Comparison of ENCODE assay signal across 13 mouse cellular contexts in genomic region chr6:54819746-54820145, GRCm38 (mm10). TPM values are rescaled to one million over a fixed set of nuclear protein-coding genes. Genes with fewer than 3 reads are reported as not detected.
A peak's percentile ranks its signal among the peaks of the same experiment; 100 is the strongest.
DNase-seq lines count a peak whose midpoint lies in the region; ATAC-seq lines count a peak whose summit lies in the region.
"Had no signal": no experiment of that assay in that cellular context is flagged by ENCODE, and none has a peak within 500 bp of the region (broad histone marks: within the 10 kb centered on the region; RNA-seq: fewer than 3 reads in every experiment).

No protein-coding gene starts in this region.

- no peak for DNase-seq in heart, postnatal 14 days
- no peak for DNase-seq in midbrain, embryonic 10.5 days (ENCODE audit: low spot score)
- DNase-seq in embryonic facial prominence, embryonic 10.5 days (ENCODE audit: low spot score) = no peak
- no peak for DNase-seq in frontal cortex, postnatal 14 days (ENCODE audit: low spot score in 2 of 2)
- DNase-seq: cerebellum, postnatal 10 days; kidney, adult 8-10 months; lung, postnatal 14 days; retina, postnatal 1 day; thymus, postnatal 25 days had no signal

- intact Hi-C loops in heart, postnatal 14 days (cut with DNase I) = loop anchor here (5.0 kb wide), 6 partner anchors 33 to 222 kb away; partner anchors contain the start of genes Fkbp14, Ggct, Nod1 and Plekha8

- H3K36me3 ChIP-seq in heart, embryonic 12.5 days = peaks cover 1% of the 10 kb centered on the region; the same call in 1 of the 2 replicates
- no peaks in the 10 kb centered on the region for H3K36me3 ChIP-seq in midbrain, embryonic 12.5 days
- peaks cover 11% of the 10 kb centered on the region; the same call in 1 of the 2 replicates for H3K36me3 ChIP-seq in midbrain, embryonic 10.5 days
- H3K36me3 ChIP-seq in embryonic facial prominence, embryonic 10.5 days (replicated peaks) = 0 out of 2 replicates have a peak, but pooled peaks cover 2% of the 10 kb centered on the region
- H3K36me3 ChIP-seq in midbrain, embryonic 16.5 days (ENCODE audit: control insufficient read depth, insufficient read depth, low read length) = no peaks in the 10 kb centered on the region
- H3K36me3 ChIP-seq: limb, embryonic 12.5 days had no signal

- no peak for ATAC-seq in heart, embryonic 12.5 days (ENCODE audit: insufficient number of reproducible peaks, low FRiP score)
- no peak for ATAC-seq in midbrain, embryonic 12.5 days (ENCODE audit: low FRiP score, low read depth)
- no peak for ATAC-seq in midbrain, embryonic 16.5 days

- 0 out of 2 replicates have a peak overlapping the region, but pooled peaks have one; percentile 13 for H3K4me2 ChIP-seq in heart, embryonic 12.5 days
- H3K4me2 ChIP-seq in midbrain, embryonic 12.5 days (replicated peaks) = peak overlapping the region; percentile 22; the same call in 1 of the 2 replicates
- 0 out of 2 replicates have a peak overlapping the region, but pooled peaks have one; percentile 4 for H3K4me2 ChIP-seq in midbrain, embryonic 16.5 days (ENCODE audit: low read length)

- no peak overlapping the region for H3K27ac ChIP-seq in heart, embryonic 12.5 days (ENCODE audit: poor library complexity, severe bottlenecking)
- H3K27ac ChIP-seq in midbrain, embryonic 12.5 days (replicated peaks) = no peak overlapping the region
- H3K27ac ChIP-seq in midbrain, embryonic 10.5 days (replicated peaks) = no peak overlapping the region
- no peak overlapping the region for H3K27ac ChIP-seq in embryonic facial prominence, embryonic 10.5 days (replicated peaks)
- H3K27ac ChIP-seq in midbrain, embryonic 16.5 days (ENCODE audit: low read length) = no peak overlapping the region
- H3K27ac ChIP-seq: limb, embryonic 12.5 days had no signal

- 51% methylated on average over 3 of the region's 3 CpGs for WGBS in heart, embryonic 12.5 days
- 47% methylated on average over 3 of the region's 3 CpGs for WGBS in midbrain, embryonic 12.5 days
- WGBS in midbrain, embryonic 10.5 days = 59% methylated on average over 3 of the region's 3 CpGs
- WGBS in embryonic facial prominence, embryonic 10.5 days = 42% methylated on average over 3 of the region's 3 CpGs
- 49% methylated on average over 3 of the region's 3 CpGs for WGBS in midbrain, embryonic 16.5 days

- no peaks in the 10 kb centered on the region for H3K27me3 ChIP-seq in heart, embryonic 12.5 days (replicated peaks)
- H3K27me3 ChIP-seq in midbrain, embryonic 12.5 days = 0 out of 2 replicates have a peak, but pooled peaks cover 4% of the 10 kb centered on the region
- peaks cover 11% of the 10 kb centered on the region for H3K27me3 ChIP-seq in midbrain, embryonic 10.5 days (ENCODE audit: low read depth, poor library complexity, severe bottlenecking)
- H3K27me3 ChIP-seq in embryonic facial prominence, embryonic 10.5 days (replicated peaks; ENCODE audit: low read depth, poor library complexity, severe bottlenecking) = no peaks in the 10 kb centered on the region; the same call in 1 of the 2 replicates
- no peaks in the 10 kb centered on the region for H3K27me3 ChIP-seq in midbrain, embryonic 16.5 days (ENCODE audit: control insufficient read depth, insufficient read depth, low read depth, low read length)
- H3K27me3 ChIP-seq: limb, embryonic 12.5 days had no signal

- H3K4me3 ChIP-seq in heart, embryonic 12.5 days = no peak overlapping the region
- no peak overlapping the region for H3K4me3 ChIP-seq in midbrain, embryonic 12.5 days
- no peak overlapping the region for H3K4me3 ChIP-seq in midbrain, embryonic 10.5 days
- 0 out of 2 replicates have a peak overlapping the region, but pooled peaks have one; percentile 0 for H3K4me3 ChIP-seq in embryonic facial prominence, embryonic 10.5 days
- H3K4me3 ChIP-seq in midbrain, embryonic 16.5 days (ENCODE audit: low read depth, low read length) = no peak overlapping the region
- H3K4me3 ChIP-seq: limb, embryonic 12.5 days had no signal

- H3K9me3 ChIP-seq in heart, embryonic 12.5 days (replicated peaks) = no peaks in the 10 kb centered on the region
- no peaks in the 10 kb centered on the region for H3K9me3 ChIP-seq in midbrain, embryonic 12.5 days
- no peaks in the 10 kb centered on the region for H3K9me3 ChIP-seq in midbrain, embryonic 10.5 days (replicated peaks)
- no peaks in the 10 kb centered on the region for H3K9me3 ChIP-seq in embryonic facial prominence, embryonic 10.5 days
- no peaks in the 10 kb centered on the region for H3K9me3 ChIP-seq in midbrain, embryonic 16.5 days (replicated peaks; ENCODE audit: control insufficient read depth, low read length, poor library complexity, severe bottlenecking)
- H3K9me3 ChIP-seq: limb, embryonic 12.5 days had no signal

- peaks cover 20% of the 10 kb centered on the region for H3K4me1 ChIP-seq in heart, embryonic 12.5 days (replicated peaks)
- peaks cover 21% of the 10 kb centered on the region for H3K4me1 ChIP-seq in midbrain, embryonic 12.5 days
- peaks cover 39% of the 10 kb centered on the region for H3K4me1 ChIP-seq in midbrain, embryonic 10.5 days
- H3K4me1 ChIP-seq in embryonic facial prominence, embryonic 10.5 days = peaks cover 37% of the 10 kb centered on the region
- H3K4me1 ChIP-seq in midbrain, embryonic 16.5 days (ENCODE audit: control insufficient read depth, insufficient read depth, low read length) = peaks cover 29% of the 10 kb centered on the region

- no peak overlapping the region for H3K9ac ChIP-seq in heart, embryonic 12.5 days
- H3K9ac ChIP-seq in midbrain, embryonic 12.5 days (replicated peaks) = no peak overlapping the region
- H3K9ac ChIP-seq in midbrain, embryonic 16.5 days (ENCODE audit: low read depth, low read length) = no peak overlapping the region
- H3K9ac ChIP-seq: limb, embryonic 12.5 days had no signal

RNA-seq across cellular contexts. Expression of gene Znrf2, which starts 3.0 kb away (rescaled TPM):
- 3.0 and 3.1 TPM in 2 replicates for polyA plus RNA-seq in heart, embryonic 12.5 days (2016; fragmentation: Nextera tagmentation; extraction: Ambion mirVana)
- total RNA-seq in heart, postnatal 14 days (2021) = 10 to 100 TPM; 17.3 to 18.4 TPM
- 3.6 and 4.4 TPM in 2 replicates for polyA plus RNA-seq in midbrain, embryonic 12.5 days (2016; fragmentation: Nextera tagmentation; extraction: Ambion mirVana)
- polyA plus RNA-seq in midbrain, embryonic 10.5 days (2016; fragmentation: Nextera tagmentation; extraction: Ambion mirVana) = 2.2 and 2.4 TPM in 2 replicates
- polyA plus RNA-seq in embryonic facial prominence, embryonic 10.5 days (2016; fragmentation: Nextera tagmentation; extraction: Ambion mirVana) = 1.8 and 2.5 TPM in 2 replicates
- polyA plus RNA-seq in midbrain, embryonic 16.5 days (2015; fragmentation: Nextera tagmentation; extraction: Ambion mirVana) = 6.2 and 6.4 TPM in 2 replicates
